7 mouse cellular contexts compared by ENCODE assay signal in the genomic region with DNA sequence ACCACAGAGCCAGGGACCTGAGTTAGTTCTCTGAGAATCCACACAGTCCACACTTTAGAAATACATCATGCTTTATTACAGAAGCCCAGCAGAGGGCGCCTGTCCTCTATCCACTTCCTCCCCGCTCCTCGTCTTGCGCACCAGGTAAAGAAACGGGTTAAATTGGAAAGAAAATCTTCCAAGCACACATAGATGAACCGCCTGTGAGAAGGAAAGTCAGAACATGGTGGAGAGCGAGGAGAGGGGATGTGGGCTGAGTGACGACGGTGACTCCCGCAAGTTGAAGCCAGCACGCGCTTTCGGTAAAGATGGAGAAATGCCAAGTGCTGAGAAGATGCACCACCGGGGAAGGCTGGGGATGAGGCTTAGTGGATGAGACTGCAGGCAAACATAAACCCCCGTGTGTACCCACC. TPM values are rescaled to one million over a fixed set of nuclear protein-coding genes. Genes with fewer than 3 reads are reported as not detected.
DNase-seq lines count a peak whose midpoint lies in the region; ATAC-seq lines count a peak whose summit lies in the region.

No protein-coding gene starts in this region.

- under 1% methylated on average over 15 of the region's 15 CpGs for WGBS in hindbrain, embryonic 15.5 days

- H3K9ac ChIP-seq in hindbrain, embryonic 15.5 days, result peak overlapping the region; percentile 49

- H3K9me3 ChIP-seq in hindbrain, embryonic 15.5 days, result no peaks in the 10 kb centered on the region

- peak; percentile 80 for ATAC-seq in hindbrain, embryonic 15.5 days (ENCODE audit: low FRiP score, low read depth)

- peak overlapping the region; percentile 84 for H3K4me2 ChIP-seq in hindbrain, embryonic 15.5 days

- no peaks in the 10 kb centered on the region for H3K36me3 ChIP-seq in hindbrain, embryonic 15.5 days

- no peaks in the 10 kb centered on the region for H3K27me3 ChIP-seq in hindbrain, embryonic 15.5 days

- DNase-seq in T-cell, adult 2 months (ENCODE audit: low spot score), result peak; percentile 67
- peak; percentile 77 for DNase-seq in cerebellum, adult 9-11 months
- DNase-seq in frontal cortex, postnatal 10 days (ENCODE audit: low spot score in 2 of 2), result peak; percentile 68 to 76
- DNase-seq in left cerebral cortex, adult 11 months (ENCODE audit: low spot score), result peak; percentile 77
- peak; percentile 87 for DNase-seq in lung, postnatal 36 days
- DNase-seq in right cerebral cortex, adult 2 months (ENCODE audit: low spot score in 2 of 2), result peak; percentile 83 to 89

- peaks cover 7% of the 10 kb centered on the region for H3K4me1 ChIP-seq in hindbrain, embryonic 15.5 days (replicated peaks)

- H3K4me3 ChIP-seq in hindbrain, embryonic 15.5 days, result peak overlapping the region; percentile 44

- peak overlapping the region; percentile 73 for H3K27ac ChIP-seq in hindbrain, embryonic 15.5 days (replicated peaks)

RNA-seq across cellular contexts. Expression of a gene that starts 7.8 kb away (rescaled TPM):
- 0.17 TPM in 1 of 2 replicates, not detected in the other for polyA plus RNA-seq in hindbrain, embryonic 15.5 days (2015; fragmentation: Nextera tagmentation; extraction: Ambion mirVana)

RNA-seq across cellular contexts. Expression of a gene that starts 9.3 kb away (rescaled TPM):
- not detected in 2 replicates for polyA plus RNA-seq in hindbrain, embryonic 15.5 days (2015; fragmentation: Nextera tagmentation; extraction: Ambion mirVana)

RNA-seq across cellular contexts. Expression of a gene that starts 31.7 kb away (rescaled TPM):
- 15.9 and 17.8 TPM in 2 replicates for polyA plus RNA-seq in hindbrain, embryonic 15.5 days (2015; fragmentation: Nextera tagmentation; extraction: Ambion mirVana)

RNA-seq across cellular contexts. Expression of a gene that starts 34.4 kb away (rescaled TPM):
- 0.44 and 0.59 TPM in 2 replicates for polyA plus RNA-seq in hindbrain, embryonic 15.5 days (2015; fragmentation: Nextera tagmentation; extraction: Ambion mirVana)

RNA-seq across cellular contexts. Expression of a gene that starts 37.8 kb away (rescaled TPM):
- polyA plus RNA-seq in hindbrain, embryonic 15.5 days (2015; fragmentation: Nextera tagmentation; extraction: Ambion mirVana), result 23.7 and 24.8 TPM in 2 replicates

Comparison
In these comparisons a context has a peak if more than half of its experiments do, and no peak if none do; other contexts are left out.
1. Peak in every context shown above with its lines: DNase-seq, ATAC-seq, H3K4me3 ChIP-seq and H3K27ac ChIP-seq.